Mouse (Mus musculus): ENCODE results near the gene Hes2. TPM values are rescaled to one million over a fixed set of nuclear protein-coding genes. Genes with fewer than 3 reads are reported as not detected.

Hes2 gene
- polyA plus RNA-seq, 1 experiment from 2014 or later: 1.0 TPM

DNA sequence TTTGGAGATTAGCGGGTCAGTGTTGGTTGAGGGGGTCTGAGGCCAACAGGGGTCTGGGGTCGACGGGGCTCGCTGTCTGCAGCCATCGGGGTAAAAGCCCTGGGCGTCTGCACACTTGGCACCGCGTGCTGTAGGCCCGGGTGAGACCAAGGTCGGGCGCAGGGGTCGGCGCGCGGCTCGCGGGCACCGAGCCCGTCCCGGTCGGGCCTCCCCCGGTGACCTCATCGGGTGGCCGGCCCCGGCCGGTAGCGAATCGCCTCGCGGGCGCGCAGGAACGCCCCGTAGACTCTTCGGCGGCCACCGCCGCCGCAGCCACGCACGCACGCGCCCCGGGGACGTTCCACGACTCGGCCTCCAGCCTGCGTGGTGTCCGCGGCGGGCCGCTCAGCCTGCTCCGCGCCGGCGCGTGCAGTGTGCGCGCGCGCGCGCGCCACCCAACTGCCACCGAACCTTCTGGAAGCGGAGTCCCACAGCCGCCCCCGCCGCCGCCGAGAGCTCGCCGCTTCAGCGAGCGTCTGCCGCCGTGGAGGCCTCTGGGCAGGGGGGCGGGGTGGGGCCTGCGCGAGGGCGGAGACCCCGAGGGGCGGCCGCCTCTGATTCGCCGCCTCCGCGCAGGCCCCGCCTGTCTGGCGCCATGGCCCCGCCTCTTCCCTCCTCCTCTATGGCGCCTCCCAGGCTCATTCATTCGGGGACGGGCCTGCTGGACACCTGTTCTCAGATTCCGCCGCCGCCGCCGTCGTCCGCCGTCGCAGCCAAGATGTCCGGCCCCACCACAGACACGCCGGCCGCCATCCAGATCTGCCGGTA is 19.1 kb downstream of the Hes2 start, which contains the start of gene Acot7:
Gene Acot7, plus strand, starts transcription at position 598 of the 807 bp plus-strand sequence.
- peak within 1 kb of the TSS; percentile 91 for H3K4me2 ChIP-seq
- H3K4me3 ChIP-seq (ENCODE audit: low read depth, low read length): peak within 1 kb of the TSS; percentile 69
- H3K27ac ChIP-seq (ENCODE audit: low read depth, low read length): peak within 1 kb of the TSS; percentile 42; the same call in 1 of the 2 replicates
- H3K9ac ChIP-seq (ENCODE audit: low read length): peak within 1 kb of the TSS; percentile 85
- no peaks in the 10 kb centered on the region for H3K36me3 ChIP-seq (ENCODE audit: control insufficient read depth, insufficient read depth, low read length)
- DNase-seq (ENCODE audit: low spot score, missing footprints) (peak; percentile 98), ATAC-seq (ENCODE audit: low FRiP score) (peak; percentile 96)
- under 1% methylated on average over 92 of the region's 108 CpGs for WGBS
- peaks cover 17% of the 10 kb centered on the region for H3K4me1 ChIP-seq (ENCODE audit: control insufficient read depth, insufficient read depth, low read length)
- no peaks in the 10 kb centered on the region for H3K9me3 ChIP-seq (ENCODE audit: control insufficient read depth, low read length)
- H3K27me3 ChIP-seq (ENCODE audit: control insufficient read depth, insufficient read depth, low read length): peaks cover 5% of the 10 kb centered on the region; the same call in 1 of the 2 replicates

- H3K9me3 ChIP-seq (ENCODE audit: control insufficient read depth, low read length): no peaks in the 10 kb centered on the region
- peak overlapping the region; percentile 91 for H3K4me2 ChIP-seq
- H3K4me1 ChIP-seq (ENCODE audit: control insufficient read depth, insufficient read depth, low read length): peaks cover 17% of the 10 kb centered on the region
- peak overlapping the region; percentile 20; the same call in 1 of the 2 replicates for H3K27ac ChIP-seq (ENCODE audit: low read depth, low read length)
- peak overlapping the region; percentile 69 for H3K4me3 ChIP-seq (ENCODE audit: low read depth, low read length)
- H3K9ac ChIP-seq (ENCODE audit: low read length): peak overlapping the region; percentile 75
- H3K36me3 ChIP-seq (ENCODE audit: control insufficient read depth, insufficient read depth, low read length): no peaks in the 10 kb centered on the region
- under 1% methylated on average over 35 of the region's 35 CpGs for WGBS
- peaks cover 5% of the 10 kb centered on the region; the same call in 1 of the 2 replicates for H3K27me3 ChIP-seq (ENCODE audit: control insufficient read depth, insufficient read depth, low read length)
- DNase-seq (ENCODE audit: low spot score, missing footprints): peak; percentile 91
- ATAC-seq (ENCODE audit: low FRiP score): peak; percentile 73
These were observed 19.7 kb downstream of the Hes2 start for GRCm38 (mm10) chr4:152178344-152178864.

GRCm38 (mm10) chr4:152178916-152179705 is 20.4 kb downstream of the Hes2 start:
- Histone ChIP-seq H3K36me3 (ENCODE audit: control insufficient read depth, insufficient read depth, low read length) (no peaks in the 10 kb centered on the region), H3K4me1 (ENCODE audit: control insufficient read depth, insufficient read depth, low read length) (peaks cover 17% of the 10 kb centered on the region), H3K9ac (ENCODE audit: low read length) (peak overlapping the region; percentile 75), H3K4me3 (ENCODE audit: low read depth, low read length) (peak overlapping the region; percentile 69), H3K4me2 (peak overlapping the region; percentile 91), H3K9me3 (ENCODE audit: control insufficient read depth, low read length) (no peaks in the 10 kb centered on the region), H3K27ac (ENCODE audit: low read depth, low read length) (no peak overlapping the region), H3K27me3 (ENCODE audit: control insufficient read depth, insufficient read depth, low read length) (peaks cover 5% of the 10 kb centered on the region; the same call in 1 of the 2 replicates)
- ATAC-seq (ENCODE audit: low FRiP score) (no peak), DNase-seq (ENCODE audit: low spot score, missing footprints) (no peak)
- WGBS: 30% methylated on average over 16 of the region's 16 CpGs

- DNase-seq (ENCODE audit: low spot score, missing footprints) (no peak), ATAC-seq (ENCODE audit: low FRiP score) (no peak)
- Histone ChIP-seq H3K9ac (ENCODE audit: low read length) (no peak overlapping the region; the same call in 1 of the 2 replicates), H3K4me2 (no peak overlapping the region), H3K9me3 (ENCODE audit: control insufficient read depth, low read length) (no peaks in the 10 kb centered on the region), H3K27ac (ENCODE audit: low read depth, low read length) (no peak overlapping the region), H3K27me3 (ENCODE audit: control insufficient read depth, insufficient read depth, low read length) (peaks cover 5% of the 10 kb centered on the region; the same call in 1 of the 2 replicates), H3K4me3 (ENCODE audit: low read depth, low read length) (no peak overlapping the region), H3K4me1 (ENCODE audit: control insufficient read depth, insufficient read depth, low read length) (peaks cover 19% of the 10 kb centered on the region), H3K36me3 (ENCODE audit: control insufficient read depth, insufficient read depth, low read length) (no peaks in the 10 kb centered on the region)
- 91% methylated on average over 16 of the region's 16 CpGs for WGBS
These were observed 21.4 kb downstream of the Hes2 start for GRCm38 (mm10) chr4:152179946-152180660.

DNA sequence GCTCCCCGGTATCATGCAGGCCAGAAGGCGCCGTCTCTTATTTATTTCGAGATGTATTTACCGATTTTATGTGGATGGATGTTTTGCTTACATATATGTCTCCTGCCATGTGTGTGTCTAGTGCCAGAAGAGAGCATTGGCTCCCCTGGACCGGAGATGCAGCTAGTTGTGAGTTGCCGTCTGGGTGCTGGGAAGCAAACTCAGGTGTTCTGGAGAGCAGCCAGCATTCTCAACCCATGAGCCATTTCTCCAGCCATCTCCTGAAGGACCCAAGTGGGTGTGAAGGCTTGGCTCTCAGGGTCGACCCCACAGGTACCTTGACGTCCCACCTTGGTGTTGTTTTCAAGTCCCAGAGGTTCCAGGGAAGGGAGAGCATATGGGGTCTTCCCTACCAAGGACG is 23.5 kb downstream of the Hes2 start:
- Histone ChIP-seq H3K4me3 (ENCODE audit: low read depth, low read length) (no peak overlapping the region), H3K27ac (ENCODE audit: low read depth, low read length) (no peak overlapping the region), H3K36me3 (ENCODE audit: control insufficient read depth, insufficient read depth, low read length) (no peaks in the 10 kb centered on the region), H3K4me1 (ENCODE audit: control insufficient read depth, insufficient read depth, low read length) (peaks cover 35% of the 10 kb centered on the region), H3K9ac (ENCODE audit: low read length) (no peak overlapping the region), H3K9me3 (ENCODE audit: control insufficient read depth, low read length) (no peaks in the 10 kb centered on the region), H3K27me3 (ENCODE audit: control insufficient read depth, insufficient read depth, low read length) (peaks cover 1% of the 10 kb centered on the region; the same call in 1 of the 2 replicates), H3K4me2 (no peak overlapping the region)
- WGBS: 87% methylated on average over 10 of the region's 10 CpGs
- DNase-seq (ENCODE audit: low spot score, missing footprints): no peak
- no peak for ATAC-seq (ENCODE audit: low FRiP score)

DNA sequence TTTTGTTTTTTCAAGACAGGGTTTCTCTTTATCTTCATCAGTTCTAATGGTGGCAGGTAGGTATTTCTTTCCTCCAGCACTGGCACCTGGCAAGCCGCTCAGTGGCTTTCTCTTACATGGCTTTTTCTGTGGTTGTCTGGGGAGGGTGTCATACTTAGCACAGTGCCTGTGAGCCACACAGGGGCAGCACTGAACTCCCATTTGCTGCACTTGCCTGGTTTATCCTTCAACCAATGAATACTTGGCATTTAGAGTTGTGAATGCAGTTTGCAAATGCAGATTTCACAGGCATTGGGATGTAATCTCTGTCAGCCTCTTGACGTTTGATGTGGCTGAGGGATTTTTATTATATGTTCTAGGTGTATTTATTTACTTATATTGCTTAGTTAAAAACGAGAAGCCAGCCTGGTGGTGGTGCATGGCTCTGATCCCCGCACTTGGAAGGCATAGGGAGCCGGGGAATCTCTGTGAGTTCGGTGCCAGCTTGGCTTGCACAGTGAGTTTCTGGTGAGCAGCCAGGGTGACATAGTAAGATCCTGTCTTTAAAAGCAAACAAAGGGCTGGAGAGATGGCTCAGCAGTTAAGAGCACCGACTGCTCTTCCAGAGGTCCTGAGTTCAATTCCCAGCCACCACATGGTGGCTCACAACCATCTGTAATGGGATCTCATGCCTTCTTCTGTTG is 25.8 kb downstream of the Hes2 start:
- no peaks in the 10 kb centered on the region for H3K36me3 ChIP-seq (ENCODE audit: control insufficient read depth, insufficient read depth, low read length)
- no peak; the same call in 1 of the 2 replicates for ATAC-seq (ENCODE audit: low FRiP score)
- H3K27me3 ChIP-seq (ENCODE audit: control insufficient read depth, insufficient read depth, low read length): no peaks in the 10 kb centered on the region
- no peaks in the 10 kb centered on the region for H3K9me3 ChIP-seq (ENCODE audit: control insufficient read depth, low read length)
- DNase-seq (ENCODE audit: low spot score, missing footprints): no peak
- no peak overlapping the region for H3K4me3 ChIP-seq (ENCODE audit: low read depth, low read length)
- peaks cover 19% of the 10 kb centered on the region for H3K4me1 ChIP-seq (ENCODE audit: control insufficient read depth, insufficient read depth, low read length)
- WGBS: 75% methylated on average over 7 of the region's 7 CpGs
- H3K27ac ChIP-seq (ENCODE audit: low read depth, low read length): no peak overlapping the region
- no peak overlapping the region for H3K9ac ChIP-seq (ENCODE audit: low read length)
- H3K4me2 ChIP-seq: no peak overlapping the region

DNA sequence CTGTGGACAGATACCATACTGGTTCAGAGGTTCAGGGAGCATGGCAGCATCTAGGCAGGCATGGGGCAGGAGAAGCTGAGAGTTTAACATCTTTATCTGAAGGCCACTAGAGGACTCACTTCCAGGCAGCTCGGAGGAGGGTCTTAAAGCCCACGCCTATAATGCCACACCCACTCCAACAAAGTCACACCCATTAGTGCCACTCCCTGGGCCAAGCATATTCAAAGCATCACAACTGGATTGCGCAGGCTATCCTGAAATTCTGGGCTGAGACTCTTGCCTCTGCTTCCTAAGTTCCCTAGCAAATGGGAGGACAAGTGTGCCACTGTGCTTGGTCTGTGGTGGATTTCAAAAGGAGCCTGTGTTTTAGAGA is 26.5 kb downstream of the Hes2 start:
- Histone ChIP-seq H3K4me3 (ENCODE audit: low read depth, low read length) (no peak overlapping the region), H3K4me1 (ENCODE audit: control insufficient read depth, insufficient read depth, low read length) (peaks cover 18% of the 10 kb centered on the region), H3K4me2 (peak overlapping the region; percentile 32), H3K27me3 (ENCODE audit: control insufficient read depth, insufficient read depth, low read length) (no peaks in the 10 kb centered on the region), H3K27ac (ENCODE audit: low read depth, low read length) (no peak overlapping the region), H3K9me3 (ENCODE audit: control insufficient read depth, low read length) (no peaks in the 10 kb centered on the region), H3K36me3 (ENCODE audit: control insufficient read depth, insufficient read depth, low read length) (no peaks in the 10 kb centered on the region), H3K9ac (ENCODE audit: low read length) (peak overlapping the region; percentile 43; the same call in 1 of the 2 replicates)
- no peak for DNase-seq (ENCODE audit: low spot score, missing footprints)
- whole genome bisulfite sequencing: 3% methylated on average over 3 of the region's 3 CpGs
- peak; percentile 68 for ATAC-seq (ENCODE audit: low FRiP score)

Measured in midbrain, embryonic 11.5 days (tissue).